Mouse (Mus musculus): ENCODE data around the gene Umad1. TPM values are rescaled to one million over a fixed set of nuclear protein-coding genes. Genes with fewer than 3 reads are reported as not detected.

Umad1 gene
- total RNA-seq, 1 experiment: 0.98 TPM

- Histone ChIP-seq H3K4me1 (ENCODE audit: control insufficient read depth in 2 of 2, insufficient read depth in 2 of 2, low read length in 2 of 2, poor library complexity in 1 of 2) (no peaks in the 10 kb centered on the region), H3K9me3 (ENCODE audit: control insufficient read depth, insufficient read depth, low read depth, low read length) (no peaks in the 10 kb centered on the region), H3K4me3 (ENCODE audit: insufficient read depth in 1 of 2, low read depth in 1 of 2, low read length in 2 of 2, poor library complexity in 1 of 2, severe bottlenecking in 1 of 2) (peak overlapping the region; percentile 95 to 98), H3K9ac (ENCODE audit: insufficient read depth, low read depth, low read length, poor library complexity, severe bottlenecking) (peak overlapping the region; percentile 93; the same call in 1 of the 2 replicates), H3K27ac (ENCODE audit: insufficient read depth, low read depth, low read length, poor library complexity, severe bottlenecking) (no peak overlapping the region), H3K36me3 (ENCODE audit: control insufficient read depth, insufficient read depth, low read length, poor library complexity, severe bottlenecking) (no peaks in the 10 kb centered on the region)
- in situ Hi-C loops (cut with MboI; ENCODE audit: low sequenced_read_pairs in 2 of 2, unreplicated experiment in 2 of 2): no loop called here
- no peak for TF ChIP-seq CHD2 (IDR thresholded peaks at IDR 0.05; ENCODE audit: low read depth, low read length)
- no peak for DNase-seq (ENCODE audit: low read depth, low spot score)
Observed at GRCm38 (mm10) chr6:8258316-8258715, 772 bp upstream of the Umad1 start.

GRCm38 (mm10) chr6:8259667-8260044 lies 568 bp downstream of the Umad1 start:
- Histone ChIP-seq H3K4me1 (ENCODE audit: control insufficient read depth in 2 of 2, insufficient read depth in 2 of 2, low read length in 2 of 2, poor library complexity in 1 of 2) (no peaks in the 10 kb centered on the region), H3K36me3 (ENCODE audit: control insufficient read depth, insufficient read depth, low read length, poor library complexity, severe bottlenecking) (no peaks in the 10 kb centered on the region), H3K9me3 (ENCODE audit: control insufficient read depth, insufficient read depth, low read depth, low read length) (no peaks in the 10 kb centered on the region), H3K27ac (ENCODE audit: insufficient read depth, low read depth, low read length, poor library complexity, severe bottlenecking) (no peak overlapping the region; the same call in 1 of the 2 replicates), H3K4me3 (ENCODE audit: insufficient read depth in 1 of 2, low read depth in 1 of 2, low read length in 2 of 2, poor library complexity in 1 of 2, severe bottlenecking in 1 of 2) (peak overlapping the region; percentile 83 to 98), H3K9ac (ENCODE audit: insufficient read depth, low read depth, low read length, poor library complexity, severe bottlenecking) (peak overlapping the region; percentile 79)
- TF ChIP-seq HCFC1 (IDR thresholded peaks at IDR 0.05; ENCODE audit: borderline replicate concordance, insufficient read depth, low read length) (no peak), CHD2 (IDR thresholded peaks at IDR 0.05; ENCODE audit: low read depth, low read length) (no peak), ZC3H11A (IDR thresholded peaks at IDR 0.05; ENCODE audit: borderline replicate concordance, low read depth, low read length) (no peak), MAFK (IDR thresholded peaks at IDR 0.05; ENCODE audit: insufficient read depth, low read depth, low read length) (no peak), ZNF384 (IDR thresholded peaks at IDR 0.05; ENCODE audit: low read depth, low read length) (no peak)
- in situ Hi-C loops (cut with MboI; ENCODE audit: low sequenced_read_pairs in 2 of 2, unreplicated experiment in 2 of 2): no loop called here
- DNase-seq (ENCODE audit: low read depth, low spot score): no peak

GRCm38 (mm10) chr6:8271047-8271446 lies 12.0 kb downstream of the Umad1 start:
- Histone ChIP-seq H3K9ac (ENCODE audit: insufficient read depth, low read depth, low read length, poor library complexity, severe bottlenecking) (no peak overlapping the region), H3K27ac (ENCODE audit: insufficient read depth, low read depth, low read length, poor library complexity, severe bottlenecking) (no peak overlapping the region), H3K36me3 (ENCODE audit: control insufficient read depth, insufficient read depth, low read length, poor library complexity, severe bottlenecking) (no peaks in the 10 kb centered on the region), H3K4me1 (ENCODE audit: control insufficient read depth in 2 of 2, insufficient read depth in 2 of 2, low read length in 2 of 2, poor library complexity in 1 of 2) (no peaks in the 10 kb centered on the region), H3K4me3 (ENCODE audit: insufficient read depth in 1 of 2, low read depth in 1 of 2, low read length in 2 of 2, poor library complexity in 1 of 2, severe bottlenecking in 1 of 2) (no peak overlapping the region), H3K9me3 (ENCODE audit: control insufficient read depth, insufficient read depth, low read depth, low read length) (no peaks in the 10 kb centered on the region)
- TF ChIP-seq MAFK (IDR thresholded peaks at IDR 0.05; ENCODE audit: insufficient read depth, low read depth, low read length) (no peak), CHD2 (IDR thresholded peaks at IDR 0.05; ENCODE audit: low read depth, low read length) (no peak), HCFC1 (IDR thresholded peaks at IDR 0.05; ENCODE audit: borderline replicate concordance, insufficient read depth, low read length) (no peak), ZNF384 (IDR thresholded peaks at IDR 0.05; ENCODE audit: low read depth, low read length) (0 out of 2 replicates have a peak, but pooled peaks have one; percentile 2)
- DNase-seq (ENCODE audit: low read depth, low spot score): no peak
- in situ Hi-C loops (cut with MboI; ENCODE audit: low sequenced_read_pairs in 2 of 2, unreplicated experiment in 2 of 2): loop anchor here in 1 of 2 experiments (10.0 kb wide), 1 partner anchor 464 kb away; no protein-coding TSS in a partner anchor

- H3K27ac ChIP-seq (ENCODE audit: insufficient read depth, low read depth, low read length, poor library complexity, severe bottlenecking): no peak overlapping the region
- in situ Hi-C loops (cut with MboI; ENCODE audit: low sequenced_read_pairs in 2 of 2, unreplicated experiment in 2 of 2): loop anchor here in 1 of 2 experiments (10.0 kb wide), 1 partner anchor 460 kb away; no protein-coding TSS in a partner anchor
Observed at GRCm38 (mm10) chr6:8274387-8275054, 15.4 kb downstream of the Umad1 start.

More at GRCm38 (mm10) chr6:8274387-8275054, 15.4 kb downstream of the Umad1 start:
- no peak overlapping the region for H3K9ac ChIP-seq (ENCODE audit: insufficient read depth, low read depth, low read length, poor library complexity, severe bottlenecking)
- no peak overlapping the region for H3K4me3 ChIP-seq (ENCODE audit: insufficient read depth in 1 of 2, low read depth in 1 of 2, low read length in 2 of 2, poor library complexity in 1 of 2, severe bottlenecking in 1 of 2)
- no peak for DNase-seq (ENCODE audit: low read depth, low spot score)
- H3K9me3 ChIP-seq (ENCODE audit: control insufficient read depth, insufficient read depth, low read depth, low read length): no peaks in the 10 kb centered on the region
- no peak for TF ChIP-seq HCFC1 (IDR thresholded peaks at IDR 0.05; ENCODE audit: borderline replicate concordance, insufficient read depth, low read length)
- no peak for TF ChIP-seq CHD2 (IDR thresholded peaks at IDR 0.05; ENCODE audit: low read depth, low read length)
- TF ChIP-seq ZNF384 (IDR thresholded peaks at IDR 0.05; ENCODE audit: low read depth, low read length): no peak
- no peak for TF ChIP-seq ZC3H11A (IDR thresholded peaks at IDR 0.05; ENCODE audit: borderline replicate concordance, low read depth, low read length)
- TF ChIP-seq MAFK (IDR thresholded peaks at IDR 0.05; ENCODE audit: insufficient read depth, low read depth, low read length): no peak
- H3K4me1 ChIP-seq (ENCODE audit: control insufficient read depth in 2 of 2, insufficient read depth in 2 of 2, low read length in 2 of 2, poor library complexity in 1 of 2): no peaks in the 10 kb centered on the region
- no peaks in the 10 kb centered on the region for H3K36me3 ChIP-seq (ENCODE audit: control insufficient read depth, insufficient read depth, low read length, poor library complexity, severe bottlenecking)
